Mouse (Mus musculus) G1E-ER4 (cell line): Measurements from ENCODE around the gene Pak3. TPM values are rescaled to one million over a fixed set of nuclear protein-coding genes. Genes with fewer than 3 reads are reported as not detected.

ENCODE experiments used
- GATA1 ChIP-seq: IDR thresholded peaks from one replicate; pipeline ENCODE4 v1.8.0; 2012; ENCODE audit warnings: low read length, inconsistent platforms
- polyA plus RNA-seq: library from polyadenylated mRNA; stranded (reverse); fragments of >175 nt; gene quantifications from 2 replicates; pipeline ENCODE4 v1.2.3, GENCODE M21; 2012

Gene Pak3
- polyA plus RNA-seq, 1 experiment, result not detected

GRCm38 (mm10) chrX:143827212-143827611 lies 308.8 kb downstream of the Pak3 start, which contains the start of gene Capn6:
Capn6 (minus strand) TSS chrX:143827414.
- TF ChIP-seq GATA1, result no peak

DNA sequence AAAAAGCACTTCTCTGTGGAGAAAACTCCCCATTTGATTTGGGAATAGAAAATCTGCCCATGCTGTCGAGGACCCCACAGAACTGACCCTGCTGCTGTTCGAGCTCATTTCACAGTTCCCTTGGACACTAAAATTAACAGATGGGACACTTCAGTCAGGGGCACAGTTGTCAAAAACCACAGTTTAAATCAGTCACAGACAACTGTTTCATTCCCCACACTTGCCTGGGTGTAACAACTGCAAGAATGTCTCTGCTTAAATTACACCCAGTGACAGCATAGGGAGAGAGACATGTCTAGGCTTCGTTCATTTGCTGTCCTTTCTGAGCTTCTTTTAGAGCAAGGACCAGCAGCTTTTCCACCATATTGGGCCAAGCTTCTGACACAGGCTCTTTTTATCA lies 328.2 kb downstream of the Pak3 start:
- TF ChIP-seq GATA1, result no peak

Other genes with a start within 250 kb of the Pak3 start
- not detected in 2 replicates for gene Chrdl1, start 124.3 kb upstream of the Pak3 start, polyA plus RNA-seq